Mouse (Mus musculus): ENCODE results near the gene Dpm1. TPM values are rescaled to one million over a fixed set of nuclear protein-coding genes. Genes with fewer than 3 reads are reported as not detected.
A peak's percentile ranks its signal among the peaks of the same experiment; 100 is the strongest.

Gene Dpm1
- polyA plus RNA-seq (2012; rRNA removed), result 15.7 and 18.4 TPM in 2 replicates
- 90.4 and 90.6 TPM in 2 replicates for polyA plus RNA-seq (2014; fragmentation: Nextera tagmentation; extraction: Ambion mirVana)

GRCm38 (mm10) chr2:168230026-168230728 is at the start of gene Dpm1, which contains the start of the genes Gm20716 and Mocs3:
TSS of gene Dpm1 (minus strand) at chr2:168230591.
TSS of gene Gm20716 (minus strand) at chr2:168230364.
TSS of gene Mocs3 (plus strand) at chr2:168230622.
- H3K4me3 ChIP-seq (replicated peaks; ENCODE audit: low read length), result peak within 1 kb of the TSS; percentile 100
- H3K27me3 ChIP-seq (ENCODE audit: control insufficient read depth, insufficient read depth, low read length), result no peaks in the 10 kb centered on the region
- peak within 1 kb of the TSS; percentile 93 for H3K9ac ChIP-seq (ENCODE audit: low read depth, low read length, severe bottlenecking)
- TF ChIP-seq POLR2A (IDR thresholded peaks at IDR 0.05; ENCODE audit: borderline replicate concordance, extremely low read depth, insufficient read depth, insufficient read length), result peak; percentile 95; the same call in 1 of the 2 replicates
- DNase-seq (ENCODE audit: low spot score) (peak; percentile 92), ATAC-seq (ENCODE audit: low FRiP score, low read depth) (peak; percentile 91)
- peaks cover 38% of the 10 kb centered on the region for H3K36me3 ChIP-seq (ENCODE audit: control insufficient read depth, insufficient read depth, low read length)
- peak within 1 kb of the TSS; percentile 97 for H3K4me2 ChIP-seq (replicated peaks; ENCODE audit: low read depth, low read length, severe bottlenecking)
- peak within 1 kb of the TSS; percentile 91 for H3K27ac ChIP-seq (replicated peaks; ENCODE audit: low read depth, low read length)
- under 1% methylated on average over 59 of the region's 73 CpGs for WGBS
- peaks cover 19% of the 10 kb centered on the region for H3K4me1 ChIP-seq (ENCODE audit: control insufficient read depth, insufficient read depth, low read length)
- H3K9me3 ChIP-seq (ENCODE audit: control insufficient read depth, low read length), result no peaks in the 10 kb centered on the region

GRCm38 (mm10) chr2:168274374-168274935 is 44.1 kb upstream of the Dpm1 start:
- Histone ChIP-seq H3K36me3 (ENCODE audit: control insufficient read depth, insufficient read depth, low read length) (no peaks in the 10 kb centered on the region), H3K27me3 (ENCODE audit: control insufficient read depth, insufficient read depth, low read length) (peaks cover 21% of the 10 kb centered on the region), H3K4me2 (replicated peaks; ENCODE audit: low read depth, low read length, severe bottlenecking) (no peak overlapping the region), H3K9ac (ENCODE audit: low read depth, low read length, severe bottlenecking) (no peak overlapping the region), H3K9me3 (ENCODE audit: control insufficient read depth, low read length) (no peaks in the 10 kb centered on the region), H3K27ac (replicated peaks; ENCODE audit: low read depth, low read length) (no peak overlapping the region), H3K4me3 (replicated peaks; ENCODE audit: low read length) (no peak overlapping the region), H3K4me1 (ENCODE audit: control insufficient read depth, insufficient read depth, low read length) (no peaks in the 10 kb centered on the region)
- DNase-seq (ENCODE audit: low spot score) (peak; percentile 38), ATAC-seq (ENCODE audit: low FRiP score, low read depth) (no peak)
- 5% methylated on average over 11 of the region's 11 CpGs for WGBS
- no peak for TF ChIP-seq POLR2A (IDR thresholded peaks at IDR 0.05; ENCODE audit: borderline replicate concordance, extremely low read depth, insufficient read depth, insufficient read length)

DNA sequence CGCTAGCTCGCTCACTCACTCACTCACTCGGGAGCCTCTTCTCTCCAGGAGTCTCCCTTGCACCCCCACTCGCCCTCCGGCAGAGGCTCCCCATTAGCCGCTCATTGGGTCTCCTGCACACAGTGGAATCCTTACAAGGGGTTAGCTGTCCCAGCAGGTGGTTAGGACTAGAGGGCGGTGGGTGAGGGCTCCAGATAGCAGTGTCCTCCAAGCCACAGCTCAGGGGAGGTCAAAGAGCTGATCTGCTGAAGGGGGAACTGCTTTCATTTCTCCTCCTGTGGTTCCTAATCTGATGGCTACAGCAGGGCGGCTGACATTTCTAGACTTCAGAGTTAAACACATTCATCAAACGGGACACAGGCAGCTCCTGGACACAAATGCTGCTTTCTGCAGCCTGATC is 43.0 kb upstream of the Dpm1 start:
- DNase-seq (ENCODE audit: low spot score) (no peak), ATAC-seq (ENCODE audit: low FRiP score, low read depth) (no peak)
- Histone ChIP-seq H3K9me3 (ENCODE audit: control insufficient read depth, low read length) (no peaks in the 10 kb centered on the region), H3K27ac (replicated peaks; ENCODE audit: low read depth, low read length) (no peak overlapping the region), H3K27me3 (ENCODE audit: control insufficient read depth, insufficient read depth, low read length) (peaks cover 11% of the 10 kb centered on the region; the same call in 1 of the 2 replicates), H3K4me1 (ENCODE audit: control insufficient read depth, insufficient read depth, low read length) (no peaks in the 10 kb centered on the region), H3K9ac (ENCODE audit: low read depth, low read length, severe bottlenecking) (no peak overlapping the region), H3K36me3 (ENCODE audit: control insufficient read depth, insufficient read depth, low read length) (no peaks in the 10 kb centered on the region), H3K4me2 (replicated peaks; ENCODE audit: low read depth, low read length, severe bottlenecking) (no peak overlapping the region), H3K4me3 (replicated peaks; ENCODE audit: low read length) (no peak overlapping the region)
- WGBS, result 29% methylated on average over 9 of the region's 9 CpGs
- no peak for TF ChIP-seq POLR2A (IDR thresholded peaks at IDR 0.05; ENCODE audit: borderline replicate concordance, extremely low read depth, insufficient read depth, insufficient read length)

- Histone ChIP-seq H3K36me3 (ENCODE audit: control insufficient read depth, insufficient read depth, low read length) (no peaks in the 10 kb centered on the region), H3K4me3 (replicated peaks; ENCODE audit: low read length) (peak overlapping the region; percentile 12; the same call in 1 of the 2 replicates), H3K4me2 (replicated peaks; ENCODE audit: low read depth, low read length, severe bottlenecking) (peak overlapping the region; percentile 37), H3K9me3 (ENCODE audit: control insufficient read depth, low read length) (no peaks in the 10 kb centered on the region), H3K27me3 (ENCODE audit: control insufficient read depth, insufficient read depth, low read length) (no peaks in the 10 kb centered on the region), H3K27ac (replicated peaks; ENCODE audit: low read depth, low read length) (no peak overlapping the region), H3K4me1 (ENCODE audit: control insufficient read depth, insufficient read depth, low read length) (no peaks in the 10 kb centered on the region), H3K9ac (ENCODE audit: low read depth, low read length, severe bottlenecking) (no peak overlapping the region)
- TF ChIP-seq POLR2A (IDR thresholded peaks at IDR 0.05; ENCODE audit: borderline replicate concordance, extremely low read depth, insufficient read depth, insufficient read length), result no peak
- WGBS, result 38% methylated on average over 7 of the region's 7 CpGs
- no peak for DNase-seq (ENCODE audit: low spot score)
- no peak for ATAC-seq (ENCODE audit: low FRiP score, low read depth)
These were observed 37.6 kb upstream of the Dpm1 start for GRCm38 (mm10) chr2:168268033-168268432.

DNA sequence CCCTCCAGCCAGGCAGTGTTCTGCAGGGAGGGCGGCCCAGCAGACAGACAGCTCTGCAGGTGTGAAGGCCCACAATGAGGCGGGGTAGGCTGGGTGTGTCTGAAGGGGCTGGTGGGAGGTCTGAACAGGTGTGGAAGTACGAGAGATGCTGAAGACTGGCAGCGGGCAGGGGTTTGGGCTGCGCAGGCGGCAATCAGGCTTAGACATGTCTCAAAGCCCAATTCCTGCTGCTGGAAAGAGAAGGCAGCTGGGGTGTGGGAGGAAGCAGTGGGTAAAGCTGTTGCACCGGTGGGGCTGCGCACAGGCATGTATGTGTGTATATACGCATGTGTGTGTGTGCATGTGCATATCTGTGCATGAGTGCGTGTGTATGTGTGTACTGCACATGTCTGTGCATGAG is 30.5 kb upstream of the Dpm1 start:
- no peak overlapping the region for H3K9ac ChIP-seq (ENCODE audit: low read depth, low read length, severe bottlenecking)
- H3K4me2 ChIP-seq (replicated peaks; ENCODE audit: low read depth, low read length, severe bottlenecking), result no peak overlapping the region
- no peak for TF ChIP-seq POLR2A (IDR thresholded peaks at IDR 0.05; ENCODE audit: borderline replicate concordance, extremely low read depth, insufficient read depth, insufficient read length)
- no peaks in the 10 kb centered on the region for H3K4me1 ChIP-seq (ENCODE audit: control insufficient read depth, insufficient read depth, low read length)
- no peaks in the 10 kb centered on the region for H3K9me3 ChIP-seq (ENCODE audit: control insufficient read depth, low read length)
- 80% methylated on average over 10 of the region's 10 CpGs for WGBS
- DNase-seq (ENCODE audit: low spot score) (no peak), ATAC-seq (ENCODE audit: low FRiP score, low read depth) (no peak)
- H3K36me3 ChIP-seq (ENCODE audit: control insufficient read depth, insufficient read depth, low read length), result no peaks in the 10 kb centered on the region
- no peak overlapping the region for H3K27ac ChIP-seq (replicated peaks; ENCODE audit: low read depth, low read length)
- no peaks in the 10 kb centered on the region for H3K27me3 ChIP-seq (ENCODE audit: control insufficient read depth, insufficient read depth, low read length)
- H3K4me3 ChIP-seq (replicated peaks; ENCODE audit: low read length), result no peak overlapping the region

All from limb, embryonic 14.5 days (tissue).